Mouse (Mus musculus) retina, adult 2 months (tissue): ENCODE measurements at regions not wholly inside any gene's neighbourhood (a gene's known extent, or its start where the extent isn't known, plus 50 kb on each side); places are given as distances from the start of the nearest gene placed in this dataset.

Experiments used
- DNase-seq: peaks from one replicate; pipeline ENCODE4 v3.0.0-alpha.2; 2012; ENCODE audit warnings: low read depth, low spot score

GRCm38 (mm10) chr15:62224191-62224590 is 1301.4 kb upstream of the A1bg start:
- DNase-seq = no peak

DNA sequence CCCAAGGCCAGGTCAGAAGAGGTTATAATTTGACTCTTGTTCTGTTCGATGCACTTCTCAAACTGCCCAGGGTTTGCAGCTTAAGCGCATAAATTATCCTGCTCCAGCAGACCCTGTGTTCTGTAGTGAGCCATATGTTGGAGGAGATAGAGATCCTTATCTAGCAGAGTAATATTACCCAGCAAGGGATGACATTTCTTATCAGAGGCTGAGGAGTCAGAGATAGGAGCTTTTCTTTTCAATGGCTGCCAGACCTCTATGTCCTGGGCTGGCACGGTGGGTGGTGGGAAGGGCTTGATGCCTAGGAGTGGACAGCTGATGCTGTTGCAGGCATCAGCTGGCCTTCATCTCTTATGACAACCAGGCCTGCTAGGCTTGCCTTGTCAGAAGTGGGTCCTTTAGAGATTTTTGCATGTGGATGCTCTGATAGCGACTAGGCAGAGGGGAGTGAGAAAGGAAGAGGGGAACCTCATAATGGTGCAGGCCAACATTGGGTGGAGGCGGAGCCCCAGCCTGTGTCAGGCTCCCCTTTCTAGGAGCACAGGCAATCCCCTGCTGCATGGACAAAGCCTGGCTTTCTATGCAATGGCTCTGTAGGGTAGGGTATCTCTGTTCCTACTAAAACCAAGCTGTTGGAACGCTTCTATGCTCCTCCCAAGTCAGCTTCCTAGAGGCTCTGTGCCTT is 1300.5 kb upstream of the A1bg start:
- no peak for DNase-seq

- DNase-seq = no peak
These were observed 1299.9 kb upstream of the A1bg start for GRCm38 (mm10) chr15:62222731-62223130.

DNA sequence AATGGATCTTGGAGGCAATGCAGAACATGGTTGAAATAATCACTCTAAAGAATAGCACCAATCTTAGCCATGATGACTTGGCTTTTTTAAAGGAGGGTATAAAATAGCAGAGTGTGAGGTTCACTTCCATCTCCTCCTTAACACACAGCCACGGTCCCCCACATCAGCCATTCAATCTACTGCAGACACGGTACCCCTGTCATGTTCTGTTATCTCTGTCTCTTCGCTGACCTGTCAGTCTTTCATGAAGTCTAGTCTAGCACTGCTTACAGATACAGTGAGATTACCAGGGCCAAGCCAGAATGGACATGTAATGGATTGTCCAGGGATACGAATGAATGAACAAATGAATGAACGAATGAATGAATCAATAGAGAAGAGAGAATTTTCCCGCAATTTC is 1299.4 kb upstream of the A1bg start:
- DNase-seq = no peak

DNA sequence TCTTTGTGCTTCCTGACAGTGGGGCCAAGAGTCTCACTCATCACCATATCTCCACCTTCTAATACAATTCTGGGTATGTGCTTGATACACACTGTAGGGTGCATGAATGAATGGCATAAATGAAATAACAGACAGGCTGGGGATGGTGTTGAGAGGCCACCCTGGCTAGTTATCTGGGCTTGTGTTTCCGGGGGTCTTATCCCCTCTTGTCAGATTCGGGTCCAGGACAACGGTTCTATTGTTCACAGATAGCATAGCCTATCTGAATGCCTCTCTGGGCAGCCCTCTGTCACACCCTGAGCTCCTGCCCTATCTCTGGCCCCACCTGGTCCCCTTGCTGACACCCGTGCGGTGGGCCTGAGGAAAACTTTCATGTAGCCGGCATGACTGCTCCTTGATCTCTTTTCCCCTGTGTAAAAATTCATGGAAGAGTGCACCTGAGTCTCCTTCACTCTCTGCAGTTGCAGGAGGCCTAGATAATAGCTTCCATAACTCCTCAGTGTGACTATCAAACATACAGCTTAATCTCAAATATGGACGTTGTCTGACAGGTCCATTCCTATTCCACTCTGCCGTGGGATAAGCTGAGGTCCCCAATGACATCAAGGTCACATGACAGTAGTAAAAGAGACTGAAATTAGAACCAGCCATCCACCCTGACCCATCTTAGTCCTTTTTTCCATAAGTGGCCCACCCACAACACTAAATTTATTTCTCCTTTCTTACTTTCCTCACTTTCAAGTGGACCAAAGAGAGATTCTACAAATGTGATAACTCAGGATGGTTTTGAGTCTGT is 1298.4 kb upstream of the A1bg start:
- DNase-seq = no peak

DNA sequence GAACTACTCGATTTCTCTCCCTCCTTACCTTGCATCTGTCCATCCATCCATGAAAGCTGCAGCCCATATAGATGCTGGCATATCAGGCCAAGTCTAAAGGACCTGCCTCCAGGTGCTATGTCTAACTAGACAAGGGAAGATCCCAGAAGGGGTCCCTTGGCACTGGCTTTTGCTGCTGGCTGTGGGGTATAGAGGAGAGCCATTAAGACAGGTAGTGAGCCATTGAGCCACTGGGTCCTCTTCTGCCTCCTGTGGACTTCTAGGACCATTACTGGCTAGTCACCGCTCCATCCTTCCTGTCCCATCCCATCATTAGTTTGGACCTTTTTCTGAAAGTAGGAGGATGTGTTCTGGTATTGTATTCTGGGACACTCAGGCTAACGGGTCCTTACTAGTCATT is 1297.8 kb upstream of the A1bg start:
- no peak for DNase-seq

GRCm38 (mm10) chr15:62219934-62220540 is 1297.2 kb upstream of the A1bg start:
- DNase-seq = no peak

GRCm38 (mm10) chr15:62218346-62219080 is 1295.7 kb upstream of the A1bg start:
- DNase-seq = no peak

DNA sequence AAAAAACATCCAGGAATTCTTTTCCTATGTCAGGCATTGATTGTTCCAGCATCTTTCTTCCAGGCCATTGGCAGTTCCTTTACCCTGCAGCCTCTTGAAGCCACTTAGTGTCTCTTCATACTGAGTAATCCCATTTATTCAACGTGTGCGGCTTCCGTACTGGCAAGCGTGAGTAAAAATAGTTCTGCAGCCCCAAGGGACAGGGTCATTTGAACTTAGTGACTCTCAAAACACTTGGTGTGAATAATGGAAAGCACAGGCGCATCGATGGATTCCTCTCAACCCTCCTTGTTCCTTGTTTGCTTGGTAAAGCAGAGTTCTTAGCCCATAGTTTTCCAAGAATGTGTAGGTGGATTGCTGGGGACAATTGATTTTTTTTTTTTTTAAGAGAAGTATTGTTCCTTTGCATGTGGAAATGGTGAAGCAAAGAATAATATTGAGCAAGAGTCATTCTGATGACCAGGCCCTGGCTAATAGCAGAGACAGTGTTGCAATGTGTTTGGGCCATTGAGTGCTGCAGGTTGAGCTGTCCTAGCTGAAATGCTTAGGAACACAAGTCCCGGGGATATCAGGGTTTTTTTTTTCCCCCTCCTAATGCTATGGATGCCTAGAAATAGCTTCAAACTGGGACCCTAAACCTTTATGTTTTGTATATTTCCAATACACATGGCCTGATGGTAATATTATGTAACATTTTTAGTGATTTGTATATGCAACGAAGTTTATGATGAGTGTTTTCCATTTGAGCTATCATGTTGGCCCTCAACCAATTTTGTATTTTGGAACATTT is 1294.1 kb upstream of the A1bg start:
- DNase-seq = no peak

- DNase-seq = no peak
These were observed 1293.0 kb upstream of the A1bg start for GRCm38 (mm10) chr15:62215616-62216398.

- no peak for DNase-seq
These were observed 1291.5 kb upstream of the A1bg start for GRCm38 (mm10) chr15:62214300-62214699.

DNA sequence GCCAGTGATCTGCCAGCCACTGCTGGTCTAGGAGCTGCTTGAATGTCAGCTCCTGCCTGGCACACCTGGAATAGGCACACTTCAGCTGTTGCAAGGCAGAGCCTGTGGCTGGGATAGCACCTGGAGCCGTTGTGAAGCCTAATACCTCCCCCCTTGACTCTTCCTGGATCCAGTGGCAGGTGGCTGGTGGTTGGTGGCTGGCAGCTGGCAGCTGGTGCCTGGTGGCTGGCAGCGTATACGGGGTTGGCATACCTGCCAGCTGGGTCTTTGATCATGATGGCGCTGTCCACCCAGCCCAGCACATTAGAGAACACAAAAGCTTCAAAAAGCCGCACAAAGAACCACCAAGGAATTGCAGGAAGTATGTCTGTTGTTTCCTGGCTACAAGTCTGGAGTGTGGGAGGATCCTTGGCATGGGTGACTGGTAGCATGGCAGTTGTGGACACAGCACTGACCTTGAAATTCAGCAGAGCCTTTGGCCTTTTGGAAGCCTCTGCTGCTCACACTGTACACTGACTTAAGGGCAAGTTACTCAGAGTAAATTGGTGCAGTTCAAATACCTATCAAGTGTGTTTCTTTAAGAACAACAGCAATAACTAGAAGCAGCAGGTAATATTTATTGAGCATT is 1289.6 kb upstream of the A1bg start:
- DNase-seq = no peak

- no peak for DNase-seq
These were observed 1287.2 kb upstream of the A1bg start for GRCm38 (mm10) chr15:62209881-62210481.

DNA sequence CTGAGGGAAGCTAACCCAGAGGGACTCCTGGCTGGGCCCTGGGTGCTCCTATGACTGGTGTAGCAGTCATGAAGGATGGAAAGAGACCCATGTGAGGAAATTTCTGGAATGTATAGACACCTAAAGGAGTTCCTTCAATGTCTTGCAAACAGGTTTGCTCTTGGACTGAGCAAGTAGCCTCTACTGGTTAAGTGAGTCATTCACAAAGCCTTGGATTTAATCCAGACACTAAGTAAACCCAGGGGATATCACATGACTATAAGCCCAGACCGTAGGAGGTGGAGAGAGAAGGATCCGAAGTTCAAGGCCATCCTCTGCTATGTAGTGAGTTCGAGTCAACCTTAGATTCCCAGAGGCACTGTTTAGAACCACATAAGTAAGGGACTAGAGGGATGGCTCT is 1286.5 kb upstream of the A1bg start:
- no peak for DNase-seq

- DNase-seq = no peak
These were observed 1283.7 kb upstream of the A1bg start for GRCm38 (mm10) chr15:62206502-62206902.

DNA sequence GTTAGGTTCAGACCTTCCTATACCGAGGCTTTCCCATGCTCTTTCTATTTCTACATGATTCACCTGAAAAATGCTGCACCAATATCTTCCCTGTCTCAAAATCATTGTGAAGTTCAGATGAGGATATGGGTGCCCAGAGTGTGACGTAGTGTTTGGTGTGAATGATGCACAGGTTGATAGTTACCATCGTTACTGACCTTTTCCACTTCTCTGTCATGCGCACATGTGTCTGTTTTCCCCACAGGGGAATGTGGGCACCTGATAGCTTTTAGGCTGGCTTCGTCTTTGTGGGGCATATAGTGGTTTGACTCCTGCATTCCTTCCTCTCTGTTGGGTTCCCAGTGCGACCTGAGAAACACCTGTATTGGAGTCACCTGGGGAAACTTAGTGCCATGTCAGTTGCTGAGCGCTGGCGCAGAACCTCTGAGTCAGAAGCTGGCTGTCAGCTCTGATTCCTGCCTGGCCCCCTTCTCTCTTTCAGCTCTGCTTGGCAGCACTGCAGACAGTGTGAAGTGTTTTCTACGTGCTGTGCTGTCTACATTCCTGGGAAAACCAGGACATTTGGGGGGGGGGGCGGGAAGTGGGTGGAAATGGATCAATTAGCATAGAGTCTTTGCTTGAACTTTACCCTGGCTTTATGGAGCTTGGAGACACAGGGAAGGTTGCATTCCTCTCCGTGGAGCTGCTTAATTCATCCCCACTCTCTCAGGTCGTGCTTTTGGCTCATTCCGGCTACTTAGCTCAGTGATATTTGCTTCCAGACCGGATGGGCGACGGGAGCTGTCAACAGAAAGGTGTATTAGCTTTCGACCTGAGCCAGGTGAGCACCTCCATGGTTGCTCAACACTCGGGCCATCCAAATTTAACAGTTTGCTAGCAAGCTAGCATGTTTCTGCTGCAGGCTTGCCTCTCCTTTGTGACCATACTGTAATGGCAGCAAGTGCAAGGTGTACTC is 1281.4 kb upstream of the A1bg start:
- no peak for DNase-seq

GRCm38 (mm10) chr15:62202781-62203375 is 1280.1 kb upstream of the A1bg start:
- no peak for DNase-seq

GRCm38 (mm10) chr15:62198721-62199120 is 1275.9 kb upstream of the A1bg start:
- DNase-seq = no peak
